Mouse (Mus musculus): ENCODE data around the gene Usp12.
"Not testable (repeated sequence)": the region's sequence is repeated elsewhere in the genome, so short reads cannot be mapped to it uniquely, and the experiment has no call there.

Gene Usp12

DNA sequence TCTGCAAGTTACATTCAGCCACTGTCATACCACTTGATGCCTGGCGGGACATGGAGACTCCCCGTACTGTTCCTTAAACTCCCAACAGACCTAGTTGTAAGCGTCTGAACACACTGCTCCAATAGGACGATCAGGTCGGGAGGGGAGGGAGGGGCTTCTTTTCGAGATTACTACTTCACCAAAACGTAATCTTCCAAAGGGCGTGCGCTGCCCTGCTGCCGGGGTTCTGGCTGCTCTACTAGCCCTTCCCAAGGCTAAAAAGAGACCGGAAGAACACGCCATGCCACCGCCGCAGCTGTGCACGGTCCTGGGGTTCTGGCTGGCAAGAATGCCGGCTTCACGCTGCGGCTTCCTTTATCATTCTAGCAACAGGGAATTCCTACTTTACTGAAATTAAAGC, 58.5 kb downstream of the Usp12 start:
- DNase-seq, result no peak

DNA sequence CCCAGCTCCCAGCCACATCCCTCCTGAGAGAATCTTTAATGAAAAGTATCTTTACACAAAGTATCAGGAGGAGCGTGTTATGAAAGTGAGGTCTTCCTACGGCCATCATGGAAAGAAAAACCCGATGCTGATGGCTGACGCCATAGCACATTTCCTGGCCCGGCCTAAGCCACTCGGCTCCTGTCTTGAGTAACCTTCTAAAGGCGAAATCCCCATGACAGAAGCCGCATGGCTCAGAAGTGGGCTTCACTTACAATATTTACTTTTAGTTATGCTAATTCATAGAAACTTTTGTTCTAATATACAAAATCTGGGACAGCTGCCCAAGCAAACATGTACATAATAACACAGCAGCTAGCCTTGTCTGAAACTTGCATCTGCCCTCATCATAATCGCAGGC, 59.8 kb downstream of the Usp12 start:
- DNase-seq, result not testable (repeated sequence)

DNA sequence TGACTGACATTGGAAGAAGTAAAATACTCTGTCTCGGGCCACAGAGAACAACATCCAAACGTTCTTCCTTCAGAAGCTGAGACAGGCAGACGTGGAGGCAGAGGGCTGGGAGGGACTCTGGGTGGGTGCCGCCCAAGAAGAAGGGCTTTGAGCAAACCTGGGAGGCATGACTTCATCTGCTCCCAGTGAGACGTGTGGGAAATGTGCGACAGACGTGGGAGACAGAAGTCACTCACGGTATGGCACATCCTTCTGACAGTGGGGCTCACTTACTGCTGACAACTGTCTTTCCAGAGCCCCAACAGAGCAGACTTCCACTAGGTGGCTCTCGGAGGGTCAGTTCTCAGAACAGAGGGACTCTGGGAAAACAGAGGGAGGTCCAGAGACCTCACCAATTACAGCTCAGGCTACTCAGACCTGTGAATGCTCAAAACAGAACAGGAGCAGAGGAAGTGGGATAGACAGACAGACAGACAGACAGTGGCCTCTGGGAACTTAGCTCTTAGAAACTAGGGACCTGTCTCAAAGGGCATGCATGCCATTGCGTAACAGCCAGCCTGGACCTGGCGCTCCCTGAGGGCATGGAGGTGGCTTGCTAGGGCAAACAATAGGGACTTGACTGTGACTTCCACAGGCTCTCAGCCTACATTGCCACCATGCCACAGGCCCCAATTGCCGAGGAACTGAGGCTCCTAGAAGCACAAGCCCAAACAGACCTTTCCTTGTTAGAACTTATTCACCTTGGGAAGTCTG, 60.7 kb downstream of the Usp12 start:
- DNase-seq, result no peak

DNA sequence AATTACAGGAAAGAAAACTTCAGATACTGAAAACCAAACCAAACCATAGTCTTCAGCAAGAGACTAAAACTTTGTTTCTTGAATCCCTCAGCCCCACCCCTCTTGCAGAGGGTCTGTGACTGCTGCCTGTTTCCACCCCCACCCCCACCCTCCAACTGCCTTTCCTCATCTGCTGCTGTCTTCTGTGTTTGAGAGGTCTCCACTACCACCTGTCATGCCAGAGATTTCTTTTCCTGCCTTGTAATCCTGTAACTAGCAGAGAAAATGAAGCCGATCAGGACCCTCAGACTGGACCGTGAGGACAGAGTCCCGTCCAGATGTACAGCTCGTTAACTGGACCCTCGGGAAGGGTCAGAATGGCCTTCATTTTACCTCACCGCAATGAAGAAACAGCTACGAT, 61.4 kb downstream of the Usp12 start:
- no peak for DNase-seq

DNA sequence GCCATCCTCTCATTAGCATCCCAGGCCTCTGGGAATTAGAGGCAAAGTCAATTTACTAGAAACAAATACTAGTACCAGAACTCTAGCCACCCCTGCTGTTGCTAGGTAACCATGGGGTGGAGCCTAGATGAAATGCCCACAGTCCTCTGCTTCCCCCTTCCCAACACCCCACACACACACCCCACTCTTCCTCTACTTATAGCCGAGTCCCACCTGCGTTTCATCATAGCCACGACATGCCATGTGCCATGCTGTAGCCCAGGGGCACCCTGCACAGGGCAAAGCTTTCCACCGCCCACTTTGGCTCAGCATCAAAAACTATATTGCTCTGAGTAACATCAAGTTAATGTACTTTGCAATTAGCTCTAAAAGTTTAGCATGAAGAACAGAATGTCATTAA, 67.8 kb downstream of the Usp12 start:
- no peak for DNase-seq

DNA sequence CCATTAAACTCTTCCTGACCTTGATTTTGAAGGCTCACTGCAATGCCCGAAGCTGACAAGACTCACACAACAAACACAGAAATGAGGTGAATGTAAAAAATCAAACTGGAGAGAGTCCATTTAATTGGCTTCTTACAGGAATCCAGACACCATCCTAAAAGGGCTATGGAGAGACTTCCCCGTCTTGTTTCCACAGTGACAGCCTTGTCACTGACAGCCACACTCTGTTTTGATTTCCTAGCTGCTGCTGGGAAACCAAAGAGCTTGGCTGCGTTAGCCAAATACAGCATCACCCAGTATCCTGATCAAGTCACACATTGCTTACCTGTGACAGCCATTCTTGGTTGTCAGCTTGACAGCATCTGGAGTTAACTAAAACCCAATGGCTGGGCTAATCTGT, 69.8 kb downstream of the Usp12 start:
- DNase-seq, result no peak

DNA sequence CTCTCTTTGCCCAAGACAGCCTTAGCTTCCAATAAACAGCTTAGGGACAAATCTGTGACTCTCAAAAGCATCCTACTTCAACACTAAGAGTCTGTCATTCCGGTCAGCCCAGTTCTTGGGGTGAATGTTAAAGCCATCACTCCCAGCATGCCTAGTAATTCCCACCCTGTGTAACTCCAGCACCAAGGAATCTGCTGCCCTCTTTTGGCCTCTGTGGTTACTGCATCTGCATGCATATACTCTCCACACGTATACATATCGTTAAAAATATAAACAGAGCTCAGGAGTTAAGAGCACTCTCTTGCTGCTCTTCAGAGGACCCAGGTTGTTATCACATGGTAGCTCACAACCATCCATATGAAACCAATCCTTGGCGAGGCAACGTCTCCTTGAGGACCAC, 71.4 kb downstream of the Usp12 start:
- no peak for DNase-seq

DNA sequence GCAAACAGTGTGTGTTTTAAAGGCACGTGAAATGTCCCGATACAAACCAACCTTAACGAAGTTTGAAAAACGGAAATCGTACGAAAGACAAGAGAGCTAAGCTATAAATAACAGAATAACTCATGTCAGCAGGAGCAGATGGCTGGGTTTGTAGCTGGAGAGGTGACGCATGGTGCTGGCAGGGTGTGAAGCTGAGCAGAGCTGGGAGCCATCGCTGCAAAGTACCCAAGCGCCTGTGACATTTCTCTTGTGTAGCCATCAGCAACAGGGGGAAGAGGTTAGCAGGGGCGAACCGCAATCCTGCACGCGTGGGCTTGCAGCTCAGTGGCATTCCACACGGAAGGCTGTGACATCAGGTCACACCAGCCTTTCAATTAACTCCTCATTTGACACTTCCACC, 72.6 kb downstream of the Usp12 start:
- DNase-seq, result no peak

DNA sequence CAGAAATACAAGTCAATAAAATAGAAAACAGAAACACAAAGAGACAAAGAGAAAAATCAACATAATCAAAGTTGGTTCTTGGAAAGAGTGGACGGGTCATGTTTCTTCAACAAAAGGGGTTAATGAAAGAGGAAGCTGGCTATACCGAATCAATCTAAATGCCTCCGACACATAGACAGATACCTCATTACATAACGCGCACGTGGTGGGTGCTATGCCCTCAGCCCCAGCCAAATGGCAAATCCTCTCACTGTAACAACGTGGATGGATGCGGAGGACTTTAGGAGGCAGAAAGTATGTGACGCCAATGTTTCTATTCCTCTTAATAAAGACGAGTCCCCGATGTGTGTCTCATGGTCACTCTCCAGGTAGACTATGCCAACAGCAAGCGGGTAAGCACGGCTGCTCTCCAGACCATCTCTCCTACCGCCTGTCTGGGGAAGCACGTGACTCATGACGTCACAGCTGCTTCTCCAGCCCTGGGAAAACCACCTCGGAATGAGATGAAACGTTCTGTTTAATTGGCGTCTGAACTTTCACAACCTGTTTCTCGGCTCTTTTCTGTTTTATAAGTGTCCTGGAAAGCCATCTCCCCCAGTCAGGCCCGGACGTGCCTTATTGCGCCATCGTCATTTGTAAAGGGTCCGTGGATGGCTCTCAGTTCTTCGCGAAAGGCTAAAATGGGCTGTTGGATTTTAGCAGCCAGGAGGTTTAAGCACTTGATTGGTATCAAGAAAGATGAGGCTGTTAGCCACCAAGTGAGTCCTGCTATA, 75.0 kb downstream of the Usp12 start:
- no peak for DNase-seq

DNA sequence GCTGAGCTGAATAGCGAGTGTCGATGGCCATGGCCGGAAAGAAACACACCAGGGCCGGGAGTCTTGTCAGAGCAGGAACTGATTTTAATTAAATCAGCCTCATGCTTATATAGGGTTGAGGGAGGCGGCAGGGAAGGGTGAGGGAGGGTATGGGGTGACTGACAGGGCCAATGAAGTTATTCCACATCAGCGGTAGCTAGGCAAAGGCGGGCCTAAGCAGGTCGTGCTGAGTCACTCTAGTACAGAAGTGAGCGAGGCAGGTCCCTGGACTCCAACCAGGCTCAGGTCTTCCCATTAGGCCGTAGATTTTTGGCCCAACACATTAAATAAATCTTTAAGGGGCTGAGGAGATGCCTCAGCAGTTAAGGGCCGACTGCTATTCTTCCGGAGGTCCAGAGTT, 81.0 kb downstream of the Usp12 start:
- DNase-seq, result no peak

DNA sequence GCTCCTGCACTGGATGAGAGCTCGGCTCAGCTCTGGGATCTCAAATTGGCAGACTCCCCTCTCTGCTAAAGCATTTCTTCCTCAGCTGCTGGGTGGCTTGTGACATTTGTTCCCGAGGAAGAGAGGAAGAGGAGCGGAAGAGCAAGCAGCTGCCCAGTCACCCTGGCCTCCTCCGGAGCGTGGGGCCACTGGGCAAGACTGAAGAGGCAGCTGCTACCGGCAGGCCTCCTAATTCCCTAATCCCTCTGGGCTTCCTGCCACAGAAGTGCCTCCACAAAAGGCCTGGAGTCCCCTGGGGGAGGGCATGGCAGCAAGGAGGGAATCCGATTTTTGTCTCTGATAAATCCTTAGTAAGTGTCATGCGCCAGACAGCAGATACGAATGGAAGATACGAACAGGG, 81.7 kb downstream of the Usp12 start:
- no peak for DNase-seq

DNA sequence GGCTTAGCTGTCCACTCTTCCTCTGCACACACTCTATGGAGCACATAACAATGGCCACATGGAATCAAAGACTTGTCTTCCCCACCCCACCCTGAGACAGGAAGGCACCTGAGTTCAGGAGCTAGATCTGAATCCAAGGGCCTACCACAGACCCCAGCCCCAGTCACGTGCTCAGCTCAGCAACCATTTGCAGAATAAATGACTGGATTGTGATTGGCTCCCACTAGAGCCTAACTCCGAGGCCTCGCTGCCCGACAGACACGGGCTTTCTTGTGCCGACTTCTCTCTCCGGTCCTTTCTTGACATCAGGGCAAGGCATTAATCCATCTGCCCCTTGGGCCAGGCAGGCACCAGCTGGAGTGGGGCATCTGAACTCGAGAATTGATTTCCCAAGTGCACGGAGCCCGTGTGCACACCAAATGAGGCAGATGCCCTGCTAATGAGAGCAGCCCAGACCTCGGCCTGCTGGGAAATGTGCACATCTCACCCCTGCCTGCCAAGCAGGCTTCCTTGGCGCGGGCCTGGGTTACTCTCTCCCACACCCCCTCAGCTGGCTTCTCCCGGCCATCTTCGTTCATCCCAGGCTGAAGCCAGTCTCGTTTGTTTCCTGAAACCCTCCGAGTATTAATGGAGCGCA, 82.4 kb downstream of the Usp12 start:
- DNase-seq, result no peak

DNA sequence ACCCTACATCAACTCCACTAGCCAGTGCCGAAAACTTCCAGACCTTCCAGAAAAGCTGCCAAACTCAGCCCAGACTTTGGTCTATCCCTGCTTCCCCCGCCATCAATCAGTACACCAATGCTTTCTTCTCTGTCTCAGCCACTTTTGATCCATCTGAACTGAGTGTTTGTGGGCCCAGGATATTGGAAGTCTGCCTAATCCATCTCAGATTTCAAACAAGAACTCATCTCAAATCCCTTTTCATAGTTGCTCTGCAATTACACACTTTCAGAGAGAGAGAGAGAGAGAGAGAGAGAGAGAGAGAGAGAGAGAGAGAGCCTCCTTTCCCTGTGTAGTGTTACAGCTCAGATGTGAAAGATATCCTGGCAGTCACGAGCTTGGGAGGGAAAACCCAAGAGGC, 85.4 kb downstream of the Usp12 start:
- no peak for DNase-seq

DNA sequence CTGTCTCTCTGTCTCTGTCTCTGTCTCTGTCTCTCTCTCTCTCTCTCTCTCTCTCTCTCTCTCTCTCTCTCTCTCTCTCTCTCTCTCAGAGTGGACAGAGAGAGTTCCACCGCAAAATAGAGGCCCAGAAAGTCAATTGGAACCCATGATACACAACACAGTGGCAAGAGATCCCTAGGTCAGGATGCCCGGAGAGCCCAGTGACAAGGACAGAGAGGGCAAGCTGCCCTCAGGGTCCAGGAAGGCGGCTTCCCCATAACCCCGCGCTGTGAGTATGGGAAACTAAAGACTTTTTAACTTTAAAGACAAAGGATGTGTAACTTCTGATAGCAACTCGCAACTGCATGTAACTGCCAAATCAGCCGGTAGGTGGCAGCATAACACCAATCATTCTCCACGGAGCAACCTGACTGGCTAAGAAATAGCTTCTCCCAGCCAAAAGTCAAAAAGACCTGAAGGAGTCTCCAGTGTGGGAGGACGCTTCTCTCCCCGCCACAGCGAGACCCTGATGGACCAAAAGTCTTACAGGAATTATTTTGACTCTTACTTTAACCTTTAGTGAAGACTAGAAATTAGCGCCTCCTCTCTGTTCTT, 88.9 kb downstream of the Usp12 start:
- peak; percentile 80 for DNase-seq

DNA sequence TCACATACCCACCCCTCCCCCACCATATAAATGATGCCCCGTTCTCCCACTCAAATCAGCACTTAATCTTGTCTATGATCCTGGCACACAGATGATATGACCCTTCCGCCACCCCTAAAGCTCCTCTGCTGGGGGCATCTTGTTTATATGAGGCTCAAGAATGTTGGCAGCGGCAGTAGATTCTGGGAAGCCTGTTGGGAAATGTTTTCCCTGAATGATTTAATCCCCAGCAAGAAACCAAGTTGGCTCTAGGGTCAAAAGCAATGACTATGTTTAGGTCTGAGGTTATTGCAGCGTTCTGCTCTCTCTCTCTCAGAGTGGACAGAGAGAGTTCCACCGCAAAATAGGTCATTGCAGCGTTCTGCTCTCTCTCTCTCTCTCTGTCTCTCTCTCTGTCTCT, 89.4 kb downstream of the Usp12 start:
- DNase-seq, result no peak

DNA sequence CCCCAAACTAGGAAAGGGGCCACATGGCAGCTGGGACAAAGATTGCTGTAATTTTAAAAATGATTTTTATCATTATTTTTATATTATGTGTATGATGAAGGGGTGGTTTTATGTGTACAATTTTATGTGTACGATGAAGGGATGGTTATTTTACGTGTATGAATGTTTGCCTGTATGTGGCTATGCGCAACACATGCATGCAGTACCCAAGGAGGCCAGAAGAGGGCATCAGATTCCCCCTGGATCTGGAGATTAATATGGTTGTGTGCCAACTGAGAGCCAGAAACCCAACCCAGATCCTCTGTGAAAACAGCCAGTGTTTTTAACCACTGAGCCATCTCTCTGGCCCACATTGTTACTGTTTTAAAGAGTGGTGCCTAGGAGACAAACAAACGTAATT, 90.6 kb downstream of the Usp12 start:
- no peak for DNase-seq

DNA sequence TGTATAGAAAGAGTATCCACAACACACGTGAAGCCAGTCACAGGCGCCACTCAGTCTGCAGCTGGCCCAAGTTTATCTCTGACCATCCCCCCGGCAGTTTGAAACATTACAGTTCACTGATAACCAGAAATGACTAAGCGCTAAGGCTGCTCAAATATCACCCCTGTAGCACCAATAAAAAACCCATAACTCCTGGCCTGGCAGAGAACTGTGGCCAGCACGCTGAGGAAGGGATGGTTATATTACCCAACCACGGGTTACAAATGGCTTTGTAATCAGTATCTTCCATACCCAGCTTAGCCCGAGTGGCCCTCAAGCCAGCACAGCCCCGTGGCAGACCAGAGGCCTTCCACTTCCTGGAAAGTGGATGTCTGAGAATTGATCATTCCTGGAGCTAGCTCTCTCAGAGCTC, 91.1 kb downstream of the Usp12 start:
- no peak for DNase-seq

DNA sequence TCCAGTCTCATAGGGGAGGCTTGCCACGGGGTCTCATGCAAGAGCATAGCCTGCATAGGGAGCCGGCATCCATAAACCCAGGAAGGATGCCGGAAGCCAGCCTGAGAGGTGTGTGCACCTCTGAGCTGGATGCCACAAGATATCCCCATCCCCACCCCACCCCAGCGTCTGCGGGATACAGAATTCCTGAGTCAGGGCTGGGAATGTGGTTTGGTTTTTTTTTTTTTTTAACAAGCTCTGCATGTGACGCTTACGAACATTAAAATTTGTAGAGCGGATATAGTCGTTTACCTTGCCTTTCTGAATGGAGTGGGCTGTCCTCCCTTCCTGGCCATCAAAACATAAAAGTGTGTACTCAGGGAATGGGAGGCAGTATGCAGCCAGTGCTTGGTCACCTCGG, 94.7 kb downstream of the Usp12 start:
- no peak for DNase-seq

DNA sequence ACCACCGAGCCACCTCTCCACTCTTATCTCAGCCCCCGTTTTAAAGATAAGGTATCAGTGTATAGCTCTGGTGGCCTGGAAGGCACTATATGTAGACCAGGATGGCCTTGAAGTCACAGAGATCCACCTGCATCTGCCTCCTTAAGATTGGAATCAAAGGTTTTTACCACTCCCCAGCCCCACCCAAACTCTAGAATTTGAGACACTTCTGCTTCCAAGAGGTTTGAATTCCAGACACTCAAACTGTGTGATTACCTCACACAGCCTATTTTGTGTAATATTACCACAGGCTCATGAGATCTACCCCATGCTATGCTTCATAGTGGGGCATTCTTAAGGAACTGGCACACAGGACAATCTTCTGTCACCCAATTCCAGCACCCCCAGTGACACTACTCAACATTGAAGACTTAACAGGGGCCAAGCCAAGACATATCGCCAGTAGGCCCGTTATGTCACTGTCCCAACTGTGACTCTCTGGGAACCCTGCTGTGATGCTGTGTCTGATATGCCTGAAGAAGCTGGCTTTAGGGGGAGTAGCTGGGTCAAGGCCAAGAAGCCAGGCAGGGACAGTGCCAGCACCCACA, 95.3 kb downstream of the Usp12 start:
- no peak for DNase-seq

DNA sequence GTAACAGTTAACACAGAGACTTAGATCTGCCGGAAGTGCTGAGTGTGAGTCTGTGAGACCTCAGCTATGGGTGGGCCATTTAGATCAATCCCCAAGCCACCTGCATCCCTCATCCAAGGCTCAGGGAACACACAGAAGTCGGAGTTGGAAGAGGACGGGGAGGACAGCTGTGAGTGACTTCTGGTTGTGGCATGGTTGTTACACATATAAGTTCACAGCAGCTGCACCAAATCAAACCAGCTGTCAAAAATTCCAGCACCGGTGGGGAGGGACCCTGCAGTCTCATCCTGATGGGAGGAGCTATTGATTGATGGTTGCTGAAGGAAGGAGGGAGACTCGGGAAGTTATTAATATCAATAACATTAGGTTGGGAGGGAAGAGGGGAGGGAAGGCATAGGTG, 99.3 kb downstream of the Usp12 start:
- DNase-seq, result no peak

DNA sequence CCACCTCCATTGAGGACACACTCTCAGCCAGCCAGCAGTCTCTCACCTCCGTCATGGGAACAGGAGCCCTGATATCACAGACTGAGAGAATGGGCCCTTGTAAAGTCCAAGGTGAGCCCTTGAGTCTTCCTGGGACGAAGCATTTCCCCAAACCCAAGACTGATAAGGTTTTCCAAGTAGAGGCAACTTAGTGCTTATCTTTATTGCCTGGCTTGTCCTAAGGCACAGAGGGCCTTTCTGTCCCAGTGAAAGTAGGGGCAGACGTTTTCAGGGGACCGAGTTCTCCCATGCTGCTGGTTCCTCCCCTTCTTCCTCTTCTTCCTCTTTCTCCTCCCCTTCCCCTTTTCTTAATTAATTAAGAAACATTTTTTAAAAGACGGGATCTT, 101.8 kb downstream of the Usp12 start:
- DNase-seq, result no peak

DNA sequence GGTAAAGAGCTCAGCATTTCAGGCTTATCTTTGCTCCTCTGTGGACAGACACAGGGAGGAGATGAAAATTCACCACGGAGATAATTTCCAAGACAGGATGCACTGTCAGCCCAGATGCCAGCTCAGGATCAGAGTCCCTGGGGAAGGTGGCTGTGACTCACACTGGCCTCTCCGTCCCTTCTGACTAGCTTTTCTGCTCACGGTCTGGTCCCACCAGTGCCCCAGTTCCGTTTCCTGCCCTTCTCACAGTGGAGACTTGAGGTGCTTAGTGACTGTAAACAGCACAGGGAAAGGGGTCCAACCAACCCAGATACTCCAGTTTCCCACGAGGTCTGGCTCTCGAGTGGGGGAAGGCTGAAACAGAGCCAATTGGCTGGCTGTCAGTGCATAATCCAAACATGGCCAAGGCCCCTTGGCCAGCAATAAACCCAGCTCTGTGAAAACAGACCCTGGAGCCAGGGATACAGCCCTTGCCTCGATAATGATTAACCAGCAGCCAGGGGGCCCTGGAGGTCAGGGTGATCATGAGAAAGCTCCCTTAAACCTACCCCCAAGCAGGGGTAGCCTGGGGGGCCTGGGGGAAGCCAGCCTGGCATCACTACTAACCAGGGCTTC, 102.3 kb downstream of the Usp12 start:
- DNase-seq, result peak; percentile 31

DNA sequence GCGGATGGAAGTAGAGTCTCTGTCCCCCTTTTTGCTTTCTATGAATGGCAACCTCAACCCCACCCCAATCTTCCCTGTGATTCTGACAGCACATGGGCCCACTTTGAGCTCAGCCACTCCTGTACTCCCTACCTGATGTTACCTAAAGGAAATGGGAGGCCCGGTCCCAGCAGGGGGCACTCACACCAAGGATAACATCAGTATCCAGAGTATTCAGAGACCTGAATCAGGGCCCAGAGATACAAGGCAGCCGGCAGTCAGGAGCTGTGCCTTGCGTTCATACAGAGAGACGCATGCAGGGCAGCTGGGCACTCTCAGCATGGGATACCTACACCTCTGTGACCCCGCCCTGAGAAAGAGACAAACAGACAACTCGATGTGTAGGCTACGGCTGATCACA, 103.1 kb downstream of the Usp12 start:
- no peak for DNase-seq

Data from right cerebral cortex, postnatal 14 days (tissue).